ENCODE assay signal across 9 mouse cellular contexts in the genomic region with DNA sequence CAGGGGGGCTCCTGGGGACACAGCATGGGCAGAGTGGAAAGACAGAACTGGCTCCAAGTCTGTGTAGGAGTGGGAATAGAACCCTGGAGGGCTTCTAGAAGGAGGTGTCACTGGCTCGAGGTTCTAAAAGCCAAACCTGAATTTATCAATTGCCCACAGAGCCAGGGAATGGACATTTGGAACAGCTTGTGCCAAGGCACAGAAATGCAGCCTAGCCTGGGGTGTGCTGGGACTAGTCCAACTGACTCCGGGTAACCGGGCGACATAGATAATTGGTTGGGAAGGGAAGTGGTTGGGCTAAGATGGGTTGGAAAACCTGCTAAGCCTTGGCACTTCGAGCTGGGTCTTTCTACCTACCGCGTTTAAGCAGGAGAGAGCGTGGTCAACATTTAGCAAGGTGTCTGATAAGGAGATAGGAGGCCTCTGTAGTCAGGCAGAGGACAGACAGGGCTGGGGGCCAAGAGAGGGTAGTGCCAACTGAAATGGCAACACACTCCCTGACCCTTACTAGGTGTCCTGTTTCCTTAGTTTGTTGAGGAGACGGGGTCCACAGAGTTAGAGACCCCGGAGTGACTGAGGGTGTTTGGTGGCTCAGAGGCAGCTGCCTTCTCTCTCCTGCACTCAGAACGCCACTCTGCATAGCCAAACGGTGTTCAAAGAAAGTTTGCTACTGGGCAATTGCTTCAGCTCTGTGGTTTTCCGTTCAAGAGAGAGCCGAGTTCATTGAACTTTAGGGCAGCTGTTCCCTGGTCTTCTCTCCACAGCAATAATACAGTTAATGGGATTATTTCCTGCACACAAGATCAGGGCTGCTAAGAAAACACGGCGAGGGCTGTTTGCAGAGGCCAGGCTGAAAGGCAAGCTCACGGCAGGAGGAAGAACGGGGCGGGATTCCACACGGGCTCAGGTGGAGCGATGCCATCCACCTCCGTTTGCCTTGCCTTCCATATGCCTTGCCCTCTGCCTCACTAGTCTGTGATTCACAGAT.
DNase-seq lines count a peak whose midpoint lies in the region; ATAC-seq and TF ChIP-seq lines count a peak whose summit lies in the region.
"Had no signal": no experiment of that assay in that cellular context is flagged by ENCODE, and none has a peak within 500 bp of the region (broad histone marks: within the 10 kb centered on the region; RNA-seq: fewer than 3 reads in every experiment).

No protein-coding gene starts in this region.

- H3K4me1 ChIP-seq in heart, embryonic 12.5 days (replicated peaks) = peaks cover 33% of the 10 kb centered on the region
- H3K4me1 ChIP-seq in intestine, postnatal 0 days (replicated peaks; ENCODE audit: control insufficient read depth, insufficient read depth, low read length) = peaks cover 19% of the 10 kb centered on the region
- peaks cover 24% of the 10 kb centered on the region for H3K4me1 ChIP-seq in midbrain, embryonic 11.5 days (ENCODE audit: control insufficient read depth, insufficient read depth, low read length)

- no peak for TF ChIP-seq CTCF in intestine, postnatal 0 days (IDR thresholded peaks at IDR 0.05; ENCODE audit: low read depth)

- no peak for ATAC-seq in heart, embryonic 12.5 days (ENCODE audit: insufficient number of reproducible peaks, low FRiP score)
- ATAC-seq in intestine, postnatal 0 days = peak; percentile 78
- peak; percentile 7; the same call in 1 of the 2 replicates for ATAC-seq in midbrain, embryonic 11.5 days (ENCODE audit: low FRiP score)

- intact Hi-C loops in heart, postnatal 10 days (cut with DNase I) = no loop called here
- intact Hi-C loops in left cerebral cortex, postnatal 25 days (cut with DNase I) = no loop called here

- WGBS in heart, embryonic 12.5 days = 47% methylated on average over 22 of the region's 22 CpGs
- 30% methylated on average over 22 of the region's 22 CpGs for WGBS in intestine, postnatal 0 days
- WGBS in midbrain, embryonic 11.5 days = 47% methylated on average over 22 of the region's 22 CpGs

- H3K27me3 ChIP-seq in heart, embryonic 12.5 days (replicated peaks) = peaks cover 52% of the 10 kb centered on the region
- H3K27me3 ChIP-seq in intestine, postnatal 0 days (replicated peaks; ENCODE audit: control insufficient read depth, insufficient read depth, low read length) = no peaks in the 10 kb centered on the region; the same call in 1 of the 2 replicates
- H3K27me3 ChIP-seq in midbrain, embryonic 11.5 days (ENCODE audit: control insufficient read depth, insufficient read depth, low read length) = peaks cover 2% of the 10 kb centered on the region; the same call in 1 of the 2 replicates

- no peaks in the 10 kb centered on the region for H3K36me3 ChIP-seq in heart, embryonic 12.5 days
- H3K36me3 ChIP-seq in intestine, postnatal 0 days (ENCODE audit: control insufficient read depth, insufficient read depth) = no peaks in the 10 kb centered on the region
- no peaks in the 10 kb centered on the region for H3K36me3 ChIP-seq in midbrain, embryonic 11.5 days (ENCODE audit: control insufficient read depth, insufficient read depth, low read length)

- H3K9ac ChIP-seq in heart, embryonic 12.5 days = no peak overlapping the region
- H3K9ac ChIP-seq in intestine, postnatal 0 days (ENCODE audit: low read depth, low read length) = no peak overlapping the region
- no peak overlapping the region for H3K9ac ChIP-seq in midbrain, embryonic 11.5 days (ENCODE audit: low read length)

- no peak overlapping the region for H3K4me2 ChIP-seq in heart, embryonic 12.5 days
- peak overlapping the region; percentile 48 for H3K4me2 ChIP-seq in intestine, postnatal 0 days (replicated peaks; ENCODE audit: low read depth)
- H3K4me2 ChIP-seq in midbrain, embryonic 11.5 days = no peak overlapping the region

- H3K27ac ChIP-seq in heart, embryonic 12.5 days (ENCODE audit: poor library complexity, severe bottlenecking) = no peak overlapping the region
- peak overlapping the region; percentile 82 for H3K27ac ChIP-seq in intestine, postnatal 0 days (ENCODE audit: low read depth, low read length)
- H3K27ac ChIP-seq in midbrain, embryonic 11.5 days (ENCODE audit: low read depth, low read length) = no peak overlapping the region
- H3K27ac ChIP-seq: macrophage had no signal

- H3K4me3 ChIP-seq in heart, embryonic 12.5 days = no peak overlapping the region
- no peak overlapping the region; the same call in 1 of the 2 replicates for H3K4me3 ChIP-seq in intestine, postnatal 0 days (ENCODE audit: low read depth, low read length)
- no peak overlapping the region for H3K4me3 ChIP-seq in midbrain, embryonic 11.5 days (ENCODE audit: low read depth, low read length)

- peak; percentile 29 to 41 for DNase-seq in heart, postnatal 10 days
- peak; percentile 84 for DNase-seq in Muller cell, postnatal 12 days (ENCODE audit: inconsistent ontology term)
- peak; percentile 89 for DNase-seq in midbrain, embryonic 11.5 days (ENCODE audit: low spot score, missing footprints)
- no peak for DNase-seq in right cerebral cortex, postnatal 25 days
- DNase-seq in left cerebral cortex, postnatal 25 days (ENCODE audit: low spot score in 2 of 2) = no peak
- DNase-seq in adrenal gland, adult 8-10 months = no peak

- H3K9me3 ChIP-seq in heart, embryonic 12.5 days (replicated peaks) = 0 out of 2 replicates have a peak, but pooled peaks cover 7% of the 10 kb centered on the region
- no peaks in the 10 kb centered on the region for H3K9me3 ChIP-seq in intestine, postnatal 0 days (ENCODE audit: control insufficient read depth)
- H3K9me3 ChIP-seq in midbrain, embryonic 11.5 days (ENCODE audit: control insufficient read depth, low read length) = no peaks in the 10 kb centered on the region

Comparison
In these comparisons a context has a peak if more than half of its experiments do, and no peak if none do; other contexts are left out.
1. DNase-seq: peak in heart, postnatal 10 days (2 of 2), Muller cell, postnatal 12 days (single experiment) and midbrain, embryonic 11.5 days (single experiment); none in right cerebral cortex, postnatal 25 days (single experiment), left cerebral cortex, postnatal 25 days (0 of 2) and adrenal gland, adult 8-10 months (single experiment).